Mouse (Mus musculus) liver, embryonic 16.5 days (tissue): ENCODE data around the gene Rtn3. TPM values are rescaled to one million over a fixed set of nuclear protein-coding genes. Genes with fewer than 3 reads are reported as not detected.
"Not testable (repeated sequence)": the region's sequence is repeated elsewhere in the genome, so short reads cannot be mapped to it uniquely, and the experiment has no call there.

Experiments used
- ATAC-seq: fragments of 200-750 bp; cut with Nextera tagmentation; 2 replicates; pipeline ENCODE4 v1.8.0; 2017; ENCODE audit warnings: low read depth, mild to moderate bottlenecking, moderate number of reproducible peaks, moderate library complexity
- H3K27ac ChIP-seq: fragments of 300-500 bp; sonication (generic); 2 replicates; pipeline ENCODE4 v1.5.1; 2014; ENCODE audit warnings: mild to moderate bottlenecking, low read length
- H3K27me3 ChIP-seq: fragments of 300-500 bp; sonication (generic); 2 replicates; pipeline ENCODE4 v1.6.1; 2014; ENCODE audit warnings: low read depth, low read length, mixed read lengths; ENCODE audit not compliant: control insufficient read depth, insufficient read depth
- H3K36me3 ChIP-seq: fragments of 300-500 bp; sonication (generic); 2 replicates; pipeline ENCODE4 v1.6.1; 2014; ENCODE audit warnings: mild to moderate bottlenecking; ENCODE audit not compliant: control insufficient read depth, insufficient read depth
- H3K4me1 ChIP-seq: fragments of 300-500 bp; sonication (generic); 2 replicates; pipeline ENCODE4 v1.6.1; 2014; ENCODE audit warnings: low read depth, low read length, mixed read lengths; ENCODE audit not compliant: control insufficient read depth
- H3K4me2 ChIP-seq: fragments of 300-500 bp; sonication (generic); 2 replicates; pipeline ENCODE4 v1.6.1; 2014; ENCODE audit warnings: low read depth, low read length, mixed read lengths
- H3K4me3 ChIP-seq: fragments of 300-500 bp; sonication (generic); 2 replicates; pipeline ENCODE4 v1.5.1; 2014; ENCODE audit warnings: low read depth, mild to moderate bottlenecking, low read length
- H3K9ac ChIP-seq: fragments of 300-500 bp; sonication (generic); 2 replicates; pipeline ENCODE4 v1.6.1; 2014; ENCODE audit warnings: low read depth, low read length
- H3K9me3 ChIP-seq: fragments of 300-500 bp; sonication (generic); replicated peaks from 2 replicates; pipeline ENCODE4 v1.6.1; 2016; ENCODE audit warnings: low read length; ENCODE audit not compliant: control insufficient read depth
- WGBS: fragments of 180-500 bp; shearing (Covaris S2); extraction: QIAGEN DNeasy Blood & Tissue Kit; methylation state at CpG from one replicate; pipeline ENCODE4 v1.1.7; 2014; ENCODE audit not compliant: insufficient replicate concordance; 5-methylcytosine and 5-hydroxymethylcytosine counted together
- polyA plus RNA-seq: library from polyadenylated mRNA; unstranded; fragments of >200 nt; fragmentation: Nextera tagmentation; extraction: Ambion mirVana; gene quantifications from 2 replicates; pipeline ENCODE4 v1.2.1, GENCODE M21; 2015

The Rtn3 gene
- polyA plus RNA-seq, 1 experiment from 2014 or later, result 63.8 TPM

DNA sequence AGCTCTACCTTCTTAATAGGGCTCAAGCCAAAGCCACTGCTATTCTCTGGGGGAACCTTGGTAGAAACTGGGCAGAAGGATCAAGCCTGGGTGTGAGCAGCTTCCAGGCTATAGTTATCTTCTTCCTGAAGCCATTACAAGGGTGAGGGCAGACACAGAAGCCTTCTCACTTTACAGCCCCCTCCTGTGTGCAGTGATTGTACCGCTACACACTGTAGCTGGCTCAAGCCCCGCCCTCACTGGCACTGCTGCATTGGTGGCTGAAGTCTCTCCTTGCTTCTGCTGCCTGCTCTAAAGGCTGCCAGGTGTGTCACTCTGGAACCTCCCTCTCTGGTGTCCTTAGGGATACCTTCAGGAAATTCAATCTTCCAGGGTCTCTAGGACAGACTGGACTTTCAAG, 70.7 kb downstream of the Rtn3 start:
- no peak overlapping the region for H3K4me3 ChIP-seq
- H3K27ac ChIP-seq, result no peak overlapping the region
- WGBS, result 50% methylated on average over 2 of the region's 2 CpGs

DNA sequence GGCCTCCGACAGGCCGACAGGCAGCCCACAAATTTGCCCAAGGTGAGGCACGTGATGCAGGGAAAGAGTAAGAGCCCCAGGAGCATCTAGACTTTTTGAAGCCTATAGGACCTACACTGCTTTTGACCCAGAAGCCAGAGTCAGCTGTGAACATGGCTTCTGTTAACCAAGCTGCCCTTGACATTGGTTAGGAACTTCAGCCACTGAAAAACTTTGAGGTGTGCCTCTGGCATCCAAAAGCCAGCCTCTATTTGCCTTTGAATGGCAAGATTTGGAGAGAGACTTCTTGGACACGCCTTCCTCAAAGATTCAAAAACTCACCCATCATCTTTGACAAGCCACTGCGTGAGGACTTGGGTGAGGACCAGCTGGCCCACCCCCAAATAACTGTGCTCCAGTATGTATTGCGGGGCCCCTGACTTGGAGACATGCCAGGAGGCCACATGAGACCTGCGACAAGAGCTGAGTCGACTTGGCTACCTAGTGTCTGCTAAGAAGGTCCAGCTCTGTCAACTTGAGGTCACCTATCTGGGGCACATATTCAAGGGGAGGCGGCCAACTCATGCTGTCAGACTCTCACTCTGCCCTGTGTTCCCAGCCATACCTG, 78.4 kb downstream of the Rtn3 start:
- Histone ChIP-seq H3K27ac (no peak overlapping the region), H3K27me3 (no peaks in the 10 kb centered on the region; the same call in 1 of the 2 replicates), H3K4me2 (no peak overlapping the region), H3K9me3 (no peaks in the 10 kb centered on the region), H3K4me1 (no peaks in the 10 kb centered on the region), H3K36me3 (no peaks in the 10 kb centered on the region), H3K9ac (no peak overlapping the region), H3K4me3 (no peak overlapping the region)
- WGBS, result 66% methylated on average over 9 of the region's 9 CpGs
- ATAC-seq, result no peak

More for the DNA sequence above, 70.7 kb downstream of the Rtn3 start:
- Histone ChIP-seq H3K4me1 (peaks cover 6% of the 10 kb centered on the region), H3K4me2 (no peak overlapping the region), H3K9me3 (no peaks in the 10 kb centered on the region), H3K9ac (no peak overlapping the region), H3K27me3 (peaks cover 17% of the 10 kb centered on the region), H3K36me3 (no peaks in the 10 kb centered on the region)
- no peak for ATAC-seq

DNA sequence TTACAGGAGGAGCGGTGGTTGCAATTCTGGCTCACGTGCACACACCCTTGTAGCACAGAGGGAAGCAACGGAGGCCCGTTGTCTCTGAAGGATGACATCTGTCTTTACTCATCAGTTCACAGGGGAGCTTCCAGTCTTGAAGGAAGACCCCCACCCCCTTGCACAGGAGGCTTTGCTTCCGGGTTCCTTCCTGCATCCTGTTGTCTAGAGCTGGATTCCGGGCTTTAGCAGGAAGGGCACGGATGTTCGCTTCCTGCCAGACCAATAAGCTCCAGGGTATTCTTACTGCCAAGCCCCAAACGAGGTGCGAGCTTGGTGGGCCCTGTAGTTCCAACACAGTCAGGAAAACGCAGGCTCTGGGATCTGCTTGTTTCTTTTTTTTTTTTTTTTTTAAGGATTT, 82.4 kb downstream of the Rtn3 start:
- no peak overlapping the region for H3K27ac ChIP-seq
- H3K4me2 ChIP-seq, result no peak overlapping the region
- WGBS, result 39% methylated on average over 11 of the region's 11 CpGs
- H3K9ac ChIP-seq, result no peak overlapping the region
- no peaks in the 10 kb centered on the region for H3K9me3 ChIP-seq
- no peak for ATAC-seq
- no peaks in the 10 kb centered on the region; the same call in 1 of the 2 replicates for H3K27me3 ChIP-seq
- H3K4me3 ChIP-seq, result no peak overlapping the region
- H3K36me3 ChIP-seq, result no peaks in the 10 kb centered on the region
- no peaks in the 10 kb centered on the region for H3K4me1 ChIP-seq

- not testable (repeated sequence) for H3K36me3 ChIP-seq, H3K9me3 ChIP-seq, H3K9ac ChIP-seq, H3K27ac ChIP-seq, H3K4me2 ChIP-seq, H3K27me3 ChIP-seq, H3K4me3 ChIP-seq, ATAC-seq, H3K4me1 ChIP-seq
- WGBS, result 29% methylated on average over 24 of the region's 24 CpGs
These were observed 84.2 kb downstream of the Rtn3 start for GRCm38 (mm10) chr19:7398898-7399297.

GRCm38 (mm10) chr19:7396867-7397826, 85.9 kb downstream of the Rtn3 start:
- not testable (repeated sequence) for H3K36me3 ChIP-seq, H3K9ac ChIP-seq, H3K4me1 ChIP-seq, H3K4me3 ChIP-seq, H3K27ac ChIP-seq, ATAC-seq, H3K4me2 ChIP-seq, H3K27me3 ChIP-seq, H3K9me3 ChIP-seq
- 73% methylated on average over 7 of the region's 10 CpGs for WGBS

DNA sequence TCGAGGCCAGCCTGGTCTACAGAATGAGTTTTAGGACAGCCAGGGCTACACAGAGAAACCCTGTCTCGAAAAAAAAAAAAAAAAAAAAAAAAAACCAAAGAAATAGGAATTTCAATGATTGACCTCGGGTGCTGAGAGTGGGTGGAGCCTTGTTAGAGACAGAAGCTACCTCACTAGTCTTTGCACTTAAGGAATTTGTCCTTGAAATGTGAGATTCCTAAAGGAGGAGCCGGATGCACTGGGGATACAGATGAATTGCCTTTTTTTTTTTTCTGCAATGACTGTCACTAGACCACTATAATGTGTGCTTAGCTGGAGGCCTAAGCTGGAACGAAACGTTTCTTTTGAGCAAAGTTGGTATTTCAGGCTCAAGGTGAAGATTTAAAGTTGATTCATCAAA, 94.6 kb downstream of the Rtn3 start:
- Histone ChIP-seq H3K36me3 (no peaks in the 10 kb centered on the region), H3K27me3 (no peaks in the 10 kb centered on the region), H3K4me2 (no peak overlapping the region), H3K27ac (no peak overlapping the region), H3K9me3 (no peaks in the 10 kb centered on the region), H3K4me3 (no peak overlapping the region), H3K9ac (no peak overlapping the region), H3K4me1 (peaks cover 2% of the 10 kb centered on the region)
- no peak for ATAC-seq
- WGBS, result 68% methylated on average over 6 of the region's 6 CpGs

DNA sequence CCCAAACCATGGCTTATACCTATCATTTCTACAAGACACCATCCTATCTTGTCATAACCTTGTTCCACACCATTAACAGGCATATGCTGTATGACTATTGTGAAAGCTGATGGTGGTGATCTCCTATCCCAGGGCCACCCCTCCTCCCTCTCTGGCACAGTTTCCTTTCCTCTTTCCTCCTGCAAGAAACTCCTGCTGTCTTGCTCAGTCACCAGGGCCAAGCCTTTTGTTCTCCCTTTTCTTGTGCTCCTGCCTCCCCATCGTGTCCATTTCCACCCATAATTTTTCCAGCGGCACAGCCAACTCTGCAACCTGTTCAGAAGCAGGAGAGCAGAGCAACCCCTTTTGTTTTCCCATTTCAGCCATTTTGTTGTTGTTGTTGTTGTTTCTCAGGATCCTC, 97.0 kb downstream of the Rtn3 start:
- Histone ChIP-seq H3K9me3 (no peaks in the 10 kb centered on the region), H3K27me3 (no peaks in the 10 kb centered on the region), H3K4me3 (no peak overlapping the region), H3K36me3 (no peaks in the 10 kb centered on the region), H3K27ac (no peak overlapping the region), H3K4me2 (no peak overlapping the region), H3K9ac (no peak overlapping the region), H3K4me1 (peaks cover 14% of the 10 kb centered on the region)
- ATAC-seq, result no peak
- 56% methylated on average over 2 of the region's 2 CpGs for WGBS

DNA sequence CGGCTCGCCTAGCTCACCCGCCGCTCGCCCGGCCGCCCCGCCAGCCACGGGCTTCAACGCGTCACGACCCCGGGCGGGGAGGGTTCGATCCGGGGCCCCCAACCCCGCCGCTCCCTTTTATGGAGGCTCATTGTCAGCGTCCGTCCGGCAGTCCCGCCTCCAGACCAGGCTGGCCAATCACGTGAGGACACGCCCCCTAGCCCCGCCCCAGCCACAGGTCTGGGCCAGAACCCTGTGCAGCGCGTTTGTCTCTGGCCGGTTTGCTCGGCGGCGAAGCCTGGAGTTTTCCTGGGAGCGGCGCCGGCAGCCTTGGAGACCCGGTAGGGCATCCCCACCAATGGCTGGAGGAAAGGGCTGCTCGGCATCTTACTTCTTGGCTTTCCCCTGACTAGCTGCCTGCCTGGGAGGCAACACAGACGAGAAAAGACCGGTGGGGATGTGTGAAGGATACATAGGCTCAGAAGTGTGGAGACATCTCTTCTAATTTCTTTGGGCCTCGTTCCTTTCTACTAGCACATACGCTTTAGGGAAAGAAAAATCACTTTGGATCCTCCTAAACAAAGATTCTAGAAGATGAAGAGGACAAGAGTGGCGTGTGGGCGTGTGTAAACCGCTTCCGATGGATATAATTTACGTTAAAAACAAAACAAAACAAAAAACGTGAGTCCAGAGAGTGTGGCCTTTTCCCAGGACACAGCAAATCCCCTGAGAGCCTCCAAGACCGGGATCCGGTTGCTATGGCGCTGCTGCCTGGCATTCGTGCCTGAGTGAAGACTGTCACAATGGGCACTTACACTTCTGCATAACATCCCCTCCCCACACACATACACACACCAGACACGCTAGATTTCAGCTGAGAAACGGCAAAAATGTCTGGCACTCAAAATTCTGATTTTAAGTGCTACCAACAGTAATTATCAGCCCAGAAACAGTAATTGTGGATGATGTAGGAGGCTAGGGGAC, 99.9 kb downstream of the Rtn3 start, which contains the start of gene Spindoc:
Gene Spindoc, minus strand, starts transcription at position 92 of the 963 bp plus-strand sequence.
- Histone ChIP-seq H3K9ac (peak within 1 kb of the TSS; percentile 85), H3K4me1 (peaks cover 14% of the 10 kb centered on the region), H3K4me2 (peak within 1 kb of the TSS; percentile 97), H3K4me3 (peak within 1 kb of the TSS; percentile 86), H3K27me3 (no peaks in the 10 kb centered on the region), H3K9me3 (no peaks in the 10 kb centered on the region), H3K27ac (peak within 1 kb of the TSS; percentile 63; the same call in 1 of the 2 replicates), H3K36me3 (no peaks in the 10 kb centered on the region)
- 2% methylated on average over 52 of the region's 52 CpGs for WGBS
- ATAC-seq, result peak; percentile 100
